Mouse (Mus musculus) G1E-ER4 (cell line): ENCODE measurements around the gene Met. TPM values are rescaled to one million over a fixed set of nuclear protein-coding genes. Genes with fewer than 3 reads are reported as not detected.

Experiments used
- GATA1 ChIP-seq: IDR thresholded peaks from one replicate; pipeline ENCODE4 v1.8.0; 2012; ENCODE audit warnings: low read length, inconsistent platforms
- polyA plus RNA-seq: library from polyadenylated mRNA; stranded (reverse); fragments of >175 nt; gene quantifications from 2 replicates; pipeline ENCODE4 v1.2.3, GENCODE M21; 2012

The Met gene
- polyA plus RNA-seq, 1 experiment, result not detected

DNA sequence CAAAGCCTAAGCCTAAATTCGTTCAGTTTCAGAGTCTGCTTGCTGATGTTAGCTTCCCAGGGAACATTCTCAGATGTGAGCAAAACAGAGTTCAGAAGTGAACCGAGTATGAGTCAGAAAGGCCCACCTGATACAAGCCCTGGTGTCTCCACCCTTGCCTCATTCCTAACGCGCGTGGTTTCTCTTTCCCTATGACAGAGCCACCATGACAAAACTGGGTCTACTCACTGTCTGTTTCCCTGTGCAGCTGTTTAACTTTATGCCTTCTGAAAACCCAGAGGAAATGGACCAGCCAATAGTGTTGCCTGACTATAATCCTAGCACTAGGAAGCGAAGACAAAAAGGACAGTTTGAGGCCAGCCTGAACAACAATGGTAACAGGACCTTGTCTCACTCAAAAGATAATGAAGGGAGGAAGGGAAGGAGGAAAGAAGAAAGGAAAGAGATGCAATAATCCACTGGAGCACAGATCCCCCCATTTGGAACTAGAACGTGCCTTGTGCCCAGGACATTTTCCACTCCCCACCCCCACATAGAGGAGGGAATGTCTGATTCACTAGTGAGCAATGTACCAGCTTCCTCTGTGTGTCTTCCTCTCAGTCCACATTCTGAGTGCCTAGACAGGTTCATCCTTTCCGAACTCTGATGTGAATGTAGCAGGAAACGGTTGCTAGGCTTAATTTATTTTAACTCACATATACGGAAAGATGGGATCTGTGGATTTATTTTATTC is 15.4 kb downstream of the Met start:
- TF ChIP-seq GATA1, result no peak

DNA sequence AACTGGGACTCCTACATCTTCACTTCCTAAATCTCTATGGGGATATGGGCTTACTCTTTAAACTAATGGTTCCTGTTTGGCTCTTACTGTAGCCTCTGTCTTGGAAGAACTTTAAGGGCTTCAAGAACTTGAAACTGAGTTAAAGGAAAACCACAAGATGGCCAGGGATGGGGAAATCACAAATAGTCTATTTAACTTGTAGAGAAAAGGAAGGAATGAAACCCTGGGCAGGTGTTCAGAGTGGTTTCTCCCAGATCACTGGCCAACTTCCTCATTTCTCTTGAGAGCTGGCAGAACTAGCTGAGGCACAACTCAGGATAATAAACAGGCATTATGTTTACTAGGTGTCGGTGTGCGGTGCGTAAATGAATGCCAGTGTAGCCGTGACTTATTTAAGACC is 17.5 kb downstream of the Met start:
- no peak for TF ChIP-seq GATA1

DNA sequence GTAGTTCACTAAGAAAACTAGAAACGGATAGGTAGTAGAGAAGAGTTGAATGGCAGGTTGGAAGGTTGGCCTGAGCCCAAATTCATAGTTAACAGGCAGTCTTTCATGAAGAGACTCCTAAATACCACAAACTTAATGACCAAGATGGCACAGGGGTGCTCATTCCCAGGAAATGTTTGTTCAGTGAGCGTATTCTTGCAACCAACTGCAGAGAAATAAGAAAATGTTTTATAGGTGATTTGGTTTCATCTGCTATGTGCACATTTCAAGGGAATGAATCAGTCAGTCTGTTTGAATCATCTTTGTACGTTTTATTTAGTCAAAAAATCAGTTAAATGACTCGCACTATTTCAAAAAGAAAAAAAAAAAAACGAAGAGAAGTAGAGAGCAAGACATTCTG is 21.6 kb downstream of the Met start:
- no peak for TF ChIP-seq GATA1

DNA sequence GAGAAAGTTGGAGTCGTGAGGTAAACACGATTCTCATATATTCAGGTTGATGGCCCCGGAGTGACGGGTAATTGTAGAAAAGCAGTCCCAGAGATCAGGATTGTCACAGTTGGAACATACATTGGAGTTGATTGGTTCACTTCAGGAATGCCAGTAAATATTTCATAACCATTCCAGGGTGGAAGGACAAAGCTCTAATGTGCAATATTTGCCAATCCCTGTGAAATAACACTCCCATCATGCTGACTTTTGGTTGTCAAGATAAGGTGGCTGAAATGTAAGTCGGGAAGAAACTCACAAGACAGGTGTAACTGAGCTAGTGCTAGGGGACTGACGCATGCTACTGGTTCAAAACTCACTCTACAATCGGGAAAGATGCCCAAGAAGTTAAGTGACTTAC is 22.2 kb downstream of the Met start:
- no peak for TF ChIP-seq GATA1

DNA sequence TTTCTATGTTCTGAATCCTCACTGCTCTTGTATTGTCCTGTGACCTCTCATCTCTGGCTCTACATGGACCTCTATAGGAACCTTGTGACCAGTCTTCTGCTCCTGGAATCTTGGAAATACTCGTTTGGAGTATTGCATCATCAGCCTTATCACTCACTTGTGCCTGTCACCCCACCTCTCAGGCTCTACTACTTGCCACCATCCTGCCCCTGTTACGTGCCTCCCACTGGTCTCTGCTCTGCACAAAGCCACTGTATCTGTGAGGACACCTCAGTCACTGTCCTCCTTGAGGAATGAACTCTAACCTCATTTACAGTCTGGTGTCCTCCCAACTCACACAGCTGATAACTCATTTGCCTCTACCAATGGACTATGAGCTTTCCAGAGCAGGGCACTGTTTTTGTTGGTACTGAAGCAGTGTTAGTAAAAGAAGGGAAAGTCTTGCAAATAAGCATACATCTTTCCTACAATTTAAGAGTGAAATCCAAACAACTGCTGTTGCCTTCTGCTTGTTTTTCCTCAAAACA is 24.8 kb downstream of the Met start:
- no peak for TF ChIP-seq GATA1

DNA sequence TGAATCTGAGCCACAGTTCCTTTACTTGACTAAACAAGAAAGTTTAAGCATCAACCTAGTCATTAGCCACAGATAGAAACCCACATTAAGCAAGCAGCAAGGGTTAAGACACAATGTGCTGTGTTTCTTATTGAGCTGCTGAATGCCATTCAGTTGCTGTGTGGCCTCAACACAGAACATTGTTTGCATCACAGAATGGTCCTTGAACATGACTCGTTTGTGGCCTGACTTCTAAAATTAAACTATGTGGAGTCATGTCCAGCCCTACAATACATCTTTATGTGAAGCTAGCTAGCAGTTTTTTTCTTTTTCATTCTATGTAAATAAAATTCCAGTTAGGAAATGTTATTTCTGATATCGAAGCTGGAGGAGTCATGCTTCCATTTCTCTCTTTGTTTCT is 27.2 kb downstream of the Met start:
- TF ChIP-seq GATA1, result no peak

DNA sequence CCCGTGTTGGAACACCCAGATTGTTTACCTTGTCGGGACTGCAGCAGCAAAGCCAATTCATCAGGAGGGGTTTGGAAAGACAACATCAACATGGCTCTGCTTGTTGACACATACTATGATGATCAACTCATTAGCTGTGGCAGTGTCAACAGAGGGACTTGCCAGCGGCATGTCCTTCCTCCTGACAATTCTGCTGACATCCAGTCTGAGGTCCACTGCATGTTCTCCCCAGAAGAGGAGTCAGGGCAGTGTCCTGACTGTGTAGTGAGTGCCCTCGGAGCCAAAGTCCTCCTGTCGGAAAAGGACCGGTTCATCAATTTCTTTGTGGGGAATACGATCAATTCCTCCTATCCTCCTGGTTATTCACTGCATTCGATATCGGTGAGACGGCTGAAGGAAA is 27.9 kb downstream of the Met start:
- no peak for TF ChIP-seq GATA1

DNA sequence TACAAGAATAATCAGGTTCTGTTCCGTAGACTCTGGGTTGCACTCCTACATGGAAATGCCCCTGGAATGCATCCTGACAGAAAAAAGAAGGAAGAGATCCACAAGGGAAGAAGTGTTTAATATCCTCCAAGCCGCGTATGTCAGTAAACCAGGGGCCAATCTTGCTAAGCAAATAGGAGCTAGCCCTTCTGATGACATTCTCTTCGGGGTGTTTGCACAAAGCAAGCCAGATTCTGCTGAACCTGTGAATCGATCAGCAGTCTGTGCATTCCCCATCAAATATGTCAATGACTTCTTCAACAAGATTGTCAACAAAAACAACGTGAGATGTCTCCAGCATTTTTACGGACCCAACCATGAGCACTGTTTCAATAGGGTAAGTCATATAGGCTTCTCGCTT is 28.5 kb downstream of the Met start:
- TF ChIP-seq GATA1, result no peak

DNA sequence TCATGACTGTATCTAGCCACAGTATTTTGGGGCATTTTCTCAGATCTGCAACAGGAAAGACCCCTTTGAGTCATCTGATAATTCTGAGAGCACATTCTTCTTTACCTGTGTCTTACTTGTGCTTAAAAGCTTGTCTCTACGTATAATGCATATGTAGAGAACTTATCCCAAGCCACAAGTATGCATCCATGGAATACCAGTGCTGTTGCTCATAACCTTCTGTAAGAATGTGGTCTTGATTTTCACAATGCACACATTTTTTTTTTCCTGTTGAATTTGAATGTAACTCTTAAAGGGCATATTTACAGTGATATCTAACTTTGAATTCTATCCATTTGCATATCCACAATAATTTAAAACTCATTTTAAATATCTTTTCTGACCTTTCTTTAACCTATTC is 31.8 kb downstream of the Met start:
- no peak for TF ChIP-seq GATA1

DNA sequence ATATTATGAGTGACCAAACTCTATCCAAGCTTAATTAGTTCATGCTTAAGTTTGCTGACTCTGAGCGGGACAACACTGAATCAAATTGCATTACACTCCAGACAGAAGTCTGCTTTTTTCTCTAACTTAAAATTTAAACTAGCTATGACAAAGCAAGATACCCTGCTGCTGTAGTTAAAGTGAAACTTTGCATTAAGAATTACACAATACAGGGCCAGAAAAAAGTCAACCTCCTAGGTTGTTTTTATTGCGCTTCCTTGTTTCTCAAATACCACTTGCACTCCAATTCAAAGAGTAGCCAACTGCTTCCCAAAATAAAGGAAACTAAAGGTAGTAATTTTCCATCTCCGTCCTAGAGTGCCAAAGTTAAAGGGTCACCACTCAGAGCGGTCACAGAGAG is 33.8 kb downstream of the Met start:
- TF ChIP-seq GATA1, result no peak

DNA sequence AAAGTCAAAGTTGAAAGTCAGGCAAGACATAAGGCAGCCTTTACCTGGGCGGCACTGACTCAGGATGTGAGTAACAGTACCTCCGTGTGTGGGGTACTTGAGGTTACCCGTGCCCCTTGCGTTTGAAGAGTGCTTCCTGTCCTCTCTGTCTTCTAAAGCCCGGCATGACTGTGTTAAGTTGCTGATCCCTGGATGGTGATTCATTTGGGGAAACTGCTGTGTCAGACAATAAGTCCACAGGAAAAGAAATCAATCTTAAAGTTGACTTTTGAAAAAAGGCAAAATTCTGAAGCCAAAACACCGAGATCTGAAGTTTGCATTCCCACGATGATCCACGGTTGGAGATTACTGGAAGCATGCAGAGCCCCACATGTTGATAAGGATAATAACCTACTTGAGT is 35.2 kb downstream of the Met start:
- no peak for TF ChIP-seq GATA1

DNA sequence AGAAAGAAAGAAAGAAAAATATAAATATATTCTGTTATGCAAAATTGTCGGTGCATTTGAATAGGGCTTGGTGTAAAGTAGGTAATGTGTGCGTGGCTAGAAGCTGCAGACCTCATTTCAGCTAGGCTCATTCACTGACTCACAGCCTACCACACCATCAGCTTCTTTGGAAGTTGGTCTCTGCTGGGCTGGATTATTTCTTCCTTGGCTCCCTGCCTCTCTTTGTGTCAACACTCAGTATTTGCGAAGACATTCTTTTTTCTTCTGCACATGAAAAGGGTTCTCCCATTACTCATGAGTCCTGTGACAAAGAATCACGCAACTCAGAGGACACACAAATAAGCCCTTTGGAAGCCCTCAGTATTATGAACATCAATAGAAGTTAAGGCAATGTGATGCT is 37.8 kb downstream of the Met start:
- TF ChIP-seq GATA1, result no peak

DNA sequence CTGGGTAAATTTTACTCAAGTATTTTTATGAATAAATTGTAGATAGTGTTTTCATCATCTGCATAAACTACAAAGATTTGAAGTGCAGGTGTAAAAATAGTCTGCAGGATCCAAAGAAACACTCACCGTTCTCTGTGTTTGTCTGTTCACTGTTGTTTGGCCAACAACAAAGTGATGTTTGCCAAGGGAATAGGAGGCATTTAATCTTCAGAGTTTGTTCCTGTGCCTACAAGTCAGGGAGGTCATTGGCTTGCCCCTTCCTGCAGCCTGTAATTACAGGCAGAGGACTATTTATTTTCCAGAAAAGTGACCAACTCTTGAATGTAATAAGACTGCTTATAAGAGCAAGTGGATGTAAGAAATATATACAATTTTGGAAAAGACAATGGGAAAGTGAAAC is 38.7 kb downstream of the Met start:
- no peak for TF ChIP-seq GATA1

DNA sequence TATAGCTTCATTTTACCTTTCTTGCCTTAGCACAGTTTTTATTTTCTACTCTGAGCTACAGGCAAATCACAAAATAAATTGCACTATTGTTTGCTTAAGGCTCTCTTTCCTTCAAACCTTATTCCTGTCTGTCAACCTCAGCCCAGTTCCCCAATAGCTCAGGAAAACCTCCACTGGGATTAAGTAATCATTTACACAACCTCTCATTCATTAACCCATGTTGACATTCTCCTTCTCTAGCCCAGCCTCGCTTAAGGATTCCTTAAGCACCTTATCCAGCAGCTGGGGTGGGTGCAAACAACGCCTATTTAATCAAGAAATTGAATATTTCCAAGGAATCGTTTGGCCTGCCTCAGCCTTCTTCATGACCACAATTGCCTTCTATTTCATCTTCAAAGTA is 40.1 kb downstream of the Met start:
- no peak for TF ChIP-seq GATA1

DNA sequence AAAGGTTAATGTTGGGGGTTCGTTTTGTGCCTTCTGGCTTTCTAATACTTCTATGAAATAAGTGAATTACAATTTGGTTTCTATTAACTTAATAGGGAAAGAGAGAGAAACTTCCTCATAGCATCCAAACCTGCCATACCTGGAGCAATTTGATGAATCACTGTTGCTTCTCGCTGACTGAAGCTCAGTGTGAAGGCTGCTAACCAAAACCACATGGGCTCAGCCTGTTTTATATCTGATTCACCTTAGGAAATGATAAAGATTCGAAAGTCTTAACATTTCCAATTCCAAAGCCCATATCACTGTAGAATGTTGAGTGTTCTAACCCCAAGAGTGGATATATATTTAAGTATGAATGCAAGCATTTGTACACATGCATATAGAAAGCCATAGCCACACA is 41.9 kb downstream of the Met start:
- TF ChIP-seq GATA1, result no peak

DNA sequence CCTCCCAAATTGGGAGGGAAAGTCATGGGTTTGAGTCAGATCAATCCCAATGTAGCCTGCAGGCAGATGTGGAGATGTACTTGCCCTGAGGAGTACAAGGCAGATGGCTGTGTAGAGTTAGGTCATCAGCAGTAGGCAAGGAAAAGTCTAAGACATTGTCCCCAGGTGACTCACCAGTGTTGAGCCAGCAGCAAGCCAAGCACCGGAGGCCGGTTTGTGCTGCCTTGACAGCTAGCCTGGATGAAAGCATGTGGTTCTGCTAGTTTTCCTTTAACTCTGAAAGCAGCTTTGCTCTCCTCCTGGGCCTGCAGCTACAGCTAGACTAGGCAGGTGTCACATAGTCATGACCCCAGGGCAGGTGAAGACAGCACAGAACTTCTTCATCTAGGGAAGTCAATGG is 43.2 kb downstream of the Met start:
- TF ChIP-seq GATA1, result no peak

DNA sequence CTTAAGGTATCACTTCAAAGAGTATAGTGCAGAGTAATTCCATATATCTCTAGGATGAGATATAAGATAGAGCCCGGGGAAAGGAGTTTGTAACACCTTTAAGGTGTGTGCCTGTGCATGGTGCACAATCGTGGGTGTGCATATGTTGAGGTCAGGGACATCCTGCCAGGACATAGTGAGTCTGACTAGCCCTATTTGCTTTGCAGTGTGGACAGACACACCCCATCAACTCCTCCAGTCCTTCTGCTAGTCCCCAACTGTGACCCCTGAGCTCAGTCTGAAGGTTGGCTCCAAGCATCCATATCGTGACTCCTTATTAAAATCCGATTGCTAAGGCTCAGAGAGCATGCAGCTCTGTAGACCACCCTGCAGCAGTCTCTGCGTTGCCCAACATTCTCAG is 44.6 kb downstream of the Met start:
- TF ChIP-seq GATA1, result no peak
